Mouse (Mus musculus): ENCODE data around the gene Pde10a.

DNA sequence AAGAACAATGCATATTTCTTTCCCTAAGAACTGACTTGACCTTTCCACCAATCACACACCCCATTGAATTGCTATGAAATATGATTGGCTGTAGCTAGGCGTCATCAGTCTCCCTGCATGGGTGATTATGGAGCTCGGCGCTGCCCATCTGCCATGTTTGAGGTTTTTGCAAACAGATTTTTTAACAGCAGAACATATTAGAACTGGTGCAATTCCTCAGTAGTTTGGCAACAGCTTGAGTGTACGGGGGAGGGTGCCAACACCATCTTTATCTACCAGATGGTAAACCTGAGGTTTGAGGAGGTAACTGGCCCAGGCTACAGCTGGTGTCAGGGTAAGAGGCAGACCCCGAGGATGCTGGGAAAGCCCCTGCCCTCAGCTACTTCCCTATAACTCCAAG, 177.3 kb downstream of the Pde10a start:
- TF ChIP-seq POLR2A (IDR thresholded peaks at IDR 0.05; ENCODE audit: extremely low read depth, insufficient read depth, low read length): no peak
- no peak for TF ChIP-seq CTCF (IDR thresholded peaks at IDR 0.05; ENCODE audit: low read depth, low read length)
